Mouse (Mus musculus) C2C12 (cell line): ENCODE results near the gene Kdm2b.

Experiments
- CEBPB ChIP-seq: IDR thresholded peaks from one replicate; pipeline ENCODE4 v1.6.1; 2011; ENCODE audit warnings: low read depth, mild to moderate bottlenecking, control low read depth, moderate library complexity
- CTCF ChIP-seq: IDR thresholded peaks from one replicate; pipeline ENCODE4 v1.5.1; 2011; ENCODE audit not compliant: control insufficient read depth, insufficient read depth, insufficient read length
- FOSL1 ChIP-seq: IDR thresholded peaks from one replicate; pipeline ENCODE4 v1.8.0; 2011; ENCODE audit warnings: mild to moderate bottlenecking, low read length; ENCODE audit not compliant: poor library complexity, insufficient read depth, severe bottlenecking
- MAX ChIP-seq: IDR thresholded peaks from one replicate; pipeline ENCODE4 v1.6.1; 2011; ENCODE audit warnings: mild to moderate bottlenecking, control low read depth
- MYOD1 ChIP-seq: IDR thresholded peaks from one replicate; pipeline ENCODE4 v1.6.1; 2011; ENCODE audit warnings: low read depth; ENCODE audit not compliant: control insufficient read depth, insufficient read length
- MYOG ChIP-seq: IDR thresholded peaks from one replicate; pipeline ENCODE4 v1.6.1; 2011; ENCODE audit not compliant: control insufficient read depth, insufficient read length; ENCODE audit errors: extremely low read depth
- USF1 ChIP-seq: IDR thresholded peaks from one replicate; pipeline ENCODE4 v1.6.1; 2011; ENCODE audit warnings: low read depth, mild to moderate bottlenecking, control low read depth, moderate library complexity

DNA sequence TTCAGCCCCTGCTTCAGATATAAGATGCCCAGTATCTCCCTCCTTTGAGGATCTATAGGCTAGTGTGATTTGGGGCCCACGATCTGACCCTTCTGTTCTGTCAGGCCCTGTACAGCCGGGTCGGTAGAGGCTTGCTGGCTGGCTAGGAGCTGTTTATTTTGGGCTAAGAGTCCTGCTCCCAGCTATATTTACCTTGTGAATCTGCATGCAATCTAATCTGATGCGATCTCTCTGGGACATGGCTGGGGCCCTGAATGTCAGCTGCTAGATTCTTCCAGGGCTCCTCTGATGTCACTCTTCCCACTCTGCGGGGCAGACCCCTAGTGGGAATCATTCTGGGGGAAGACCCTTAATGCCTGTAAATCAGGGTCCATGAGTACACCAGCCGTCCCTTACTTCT is 34.7 kb upstream of the Kdm2b start:
- TF ChIP-seq MAX (no peak), CTCF (no peak), USF1 (no peak), CEBPB (no peak), MYOD1 (no peak), MYOG (no peak), FOSL1 (no peak)
